Mouse (Mus musculus) heart, postnatal 0 days (tissue): ENCODE measurements at regions not wholly inside any gene's neighbourhood (a gene's known extent, or its start where the extent isn't known, plus 50 kb on each side); places are given as distances from the start of the nearest gene placed in this dataset.

Source experiments
- CTCF ChIP-seq: IDR thresholded peaks from 2 replicates; pipeline ENCODE4 v1.5.1; 2016; ENCODE audit warnings: antibody characterized with exemption, control low read depth, low read depth
- EP300 ChIP-seq: IDR thresholded peaks from 2 replicates; pipeline ENCODE4 v1.6.1; 2016; ENCODE audit warnings: antibody characterized with exemption, low read depth

- TF ChIP-seq CTCF (no peak), EP300 (no peak)
These were observed 51.9 kb upstream of the Mki67 start for GRCm38 (mm10) chr7:135768064-135768463.
